Mouse (Mus musculus) adrenal gland, postnatal 36 days (tissue): ENCODE results near the gene Elavl2. TPM values are rescaled to one million over a fixed set of nuclear protein-coding genes. Genes with fewer than 3 reads are reported as not detected.
"Not testable (repeated sequence)": the region's sequence is repeated elsewhere in the genome, so short reads cannot be mapped to it uniquely, and the experiment has no call there.

ENCODE experiments used
- DNase-seq, 2 experiments: peaks; one replicate each; pipeline ENCODE4 v3.0.0; 2021; ENCODE audit warnings: mixed read lengths in 1 of 2
- total RNA-seq, 2 experiments: library from RNA; stranded (reverse); gene quantifications; 2 replicates each; pipeline ENCODE4 v1.2.3; 2021

The Elavl2 gene
- total RNA-seq, 2 experiments from 2014 or later: 0.23 to 1.8 TPM

DNA sequence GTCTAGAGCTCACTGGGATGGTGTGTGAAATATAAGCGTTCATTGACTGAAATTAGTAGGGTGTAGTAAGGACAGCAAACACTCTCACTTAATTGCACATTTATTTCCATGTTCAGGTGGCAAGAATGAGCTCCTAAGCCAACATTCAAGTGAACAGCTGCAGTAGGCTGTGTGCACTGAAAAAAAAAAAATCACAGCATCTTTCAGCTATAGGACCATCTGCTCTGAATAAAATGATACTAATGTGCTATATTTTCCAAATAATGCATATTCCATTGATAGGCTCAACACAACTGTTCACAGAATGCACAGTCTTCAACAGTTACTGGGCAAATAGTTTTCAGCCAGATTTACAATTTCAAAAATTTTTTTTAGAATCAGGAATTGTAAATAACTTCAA, 89.8 kb downstream of the Elavl2 start:
- no peak for DNase-seq

DNA sequence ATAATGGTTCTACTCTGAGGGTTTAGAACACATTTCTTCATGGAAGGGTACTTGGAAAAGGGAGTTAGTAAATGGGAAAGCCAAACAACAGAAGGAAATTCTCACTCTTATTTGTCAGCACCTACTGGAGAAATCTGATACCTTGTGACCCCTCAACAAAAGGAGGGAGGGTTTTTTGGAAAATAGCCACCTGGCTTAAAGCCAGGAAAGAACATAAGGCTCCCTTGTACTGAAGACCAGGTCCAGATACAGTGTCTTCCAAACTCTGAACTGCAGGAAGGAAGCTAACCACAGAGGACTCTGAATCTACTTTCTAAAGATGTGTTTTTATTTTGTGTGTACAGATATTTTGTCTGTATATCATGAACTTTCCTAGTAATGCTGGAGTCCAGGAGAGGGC, 102.9 kb downstream of the Elavl2 start:
- DNase-seq: no peak

DNA sequence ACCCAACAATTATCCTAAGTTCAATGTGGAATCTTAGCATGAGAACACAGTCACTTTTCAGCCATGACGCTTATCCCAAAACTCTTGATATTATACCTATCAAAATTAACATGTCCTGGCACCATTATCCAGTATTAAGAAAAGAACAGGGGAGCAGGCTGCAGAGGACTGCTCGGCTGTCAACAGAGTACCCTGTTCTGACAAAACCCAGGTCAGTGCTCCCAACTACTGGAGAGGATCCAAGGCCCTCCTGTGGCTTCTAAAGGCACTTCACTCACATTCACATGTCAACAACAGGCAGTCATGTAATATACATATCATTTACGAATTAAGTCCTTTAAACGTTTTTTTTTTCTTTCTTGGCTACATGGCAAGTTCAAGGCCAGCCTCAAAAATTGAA, 105.3 kb downstream of the Elavl2 start:
- no peak for DNase-seq

DNA sequence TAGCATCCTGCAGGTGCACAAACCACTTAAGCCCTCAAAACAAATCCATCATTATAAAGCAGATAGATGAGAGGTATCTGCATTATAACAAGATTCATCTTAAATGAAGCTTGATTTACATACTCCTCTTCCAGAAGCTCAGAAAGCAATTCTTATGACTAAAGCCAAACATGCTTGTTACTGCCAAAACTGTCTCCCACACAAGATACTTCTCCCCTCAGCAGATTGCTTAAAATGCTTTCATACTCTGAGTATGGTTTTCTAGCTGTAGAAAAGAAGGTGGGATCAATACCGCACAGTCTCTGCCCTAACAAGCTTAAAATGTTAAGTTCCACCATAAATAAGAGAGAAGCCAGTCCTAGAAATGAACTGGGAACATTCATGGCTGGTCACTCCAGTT, 109.1 kb downstream of the Elavl2 start:
- no peak for DNase-seq

DNA sequence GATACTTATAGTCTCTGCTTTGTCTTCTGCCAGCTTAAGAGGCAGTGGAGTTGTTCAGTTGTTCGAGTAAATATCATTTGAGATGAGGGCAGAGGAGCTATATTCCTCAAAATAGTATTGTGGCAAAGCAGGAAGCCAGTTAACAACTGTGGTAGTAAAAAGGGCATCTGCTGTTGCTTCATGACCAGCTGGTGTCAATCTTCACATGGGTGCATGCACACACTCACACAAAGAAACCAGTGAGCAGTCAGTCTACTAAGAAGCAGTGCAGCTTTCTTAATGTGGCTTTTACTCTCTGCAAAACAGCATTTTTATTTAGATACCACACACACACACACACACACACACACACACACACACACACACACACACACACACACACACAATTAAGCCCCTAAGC, 110.2 kb downstream of the Elavl2 start:
- no peak for DNase-seq

DNA sequence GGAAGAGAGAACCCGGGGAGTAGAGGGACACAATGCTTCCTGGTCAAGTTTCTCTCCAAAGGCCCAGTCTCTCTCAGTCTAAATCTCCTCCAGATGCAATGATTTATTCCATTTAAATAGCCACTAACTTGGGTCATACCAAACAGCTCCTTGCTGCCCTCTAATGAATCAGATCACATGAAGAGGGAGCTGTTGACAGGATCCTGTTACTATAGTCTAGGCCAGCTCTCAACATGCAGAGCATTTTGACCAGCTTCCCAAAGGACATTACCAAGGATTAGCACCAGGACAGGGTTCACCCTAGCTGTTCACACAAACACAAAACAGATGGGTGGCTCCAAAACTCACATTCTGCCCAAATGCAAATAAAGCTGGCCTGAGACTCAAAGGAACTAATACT, 111.4 kb downstream of the Elavl2 start:
- no peak for DNase-seq

DNA sequence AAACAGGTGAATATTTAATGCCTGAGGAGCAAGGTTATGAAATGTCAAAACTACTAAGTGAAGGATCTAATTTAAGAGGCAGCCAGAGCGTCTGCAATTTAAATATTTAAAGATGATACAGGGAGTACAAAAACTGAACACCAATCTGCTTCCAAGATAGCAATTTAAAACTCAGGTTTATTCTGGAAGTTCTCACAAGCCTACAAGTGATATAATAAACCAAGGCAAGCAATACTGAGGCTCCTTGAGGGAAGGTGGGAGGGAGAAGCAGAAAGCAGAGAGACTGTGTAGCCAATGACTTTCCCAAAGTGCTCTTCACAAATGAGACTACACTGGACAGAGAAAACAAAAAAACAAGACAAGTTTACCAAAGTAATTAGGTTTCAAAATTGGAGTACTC, 132.2 kb downstream of the Elavl2 start:
- DNase-seq: no peak

DNA sequence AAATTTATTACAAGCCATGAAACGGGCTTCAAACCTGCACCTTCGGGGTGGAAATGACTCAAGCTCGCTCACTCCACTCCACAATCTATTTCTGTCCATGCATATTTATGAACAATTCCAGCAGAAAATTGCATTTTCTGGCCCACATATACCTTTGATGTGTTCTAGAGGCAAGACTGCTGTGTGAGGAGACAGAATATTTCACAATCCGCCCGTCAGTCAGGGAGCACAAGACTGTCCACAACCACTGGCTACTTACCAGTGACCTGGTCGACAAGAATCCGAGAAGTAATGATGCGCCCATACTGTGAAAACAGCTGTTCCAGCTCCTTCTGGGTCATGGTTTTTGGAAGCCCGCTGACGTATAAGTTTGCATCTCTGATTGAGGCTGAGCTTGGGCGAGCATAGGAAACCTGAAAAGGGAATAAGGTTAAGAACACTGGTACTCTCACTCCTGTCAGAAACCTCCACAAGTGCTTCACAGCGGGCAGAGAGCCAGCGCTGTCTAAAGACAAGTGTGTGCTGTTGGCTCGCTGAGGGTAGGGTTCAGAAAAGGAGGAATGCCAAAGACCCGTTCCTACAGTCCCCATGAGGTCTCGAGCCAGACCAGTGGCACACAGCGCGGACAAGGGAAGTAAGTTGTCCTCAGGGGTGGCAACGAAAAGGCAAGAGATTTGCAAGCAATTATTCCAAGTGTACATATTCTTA, 136.7 kb downstream of the Elavl2 start:
- DNase-seq: no peak

DNA sequence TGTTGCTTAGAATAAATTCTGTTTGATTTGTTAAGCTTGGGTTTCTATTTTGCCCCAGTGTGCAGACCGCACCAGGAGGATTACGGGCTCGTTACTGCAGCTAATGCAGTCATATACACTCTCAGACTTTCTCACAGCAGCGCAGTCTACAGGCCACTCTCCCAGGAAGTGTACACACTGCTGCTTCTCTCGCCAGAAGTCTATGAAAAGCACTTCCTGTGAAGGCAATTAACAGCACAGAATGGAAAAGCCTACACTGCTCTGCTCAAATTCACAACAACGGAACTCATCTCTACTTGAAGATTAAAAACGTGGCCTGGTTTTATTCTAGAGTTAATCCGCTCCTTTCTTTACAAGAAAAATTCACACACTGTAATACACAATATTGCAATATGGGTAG, 137.7 kb downstream of the Elavl2 start:
- no peak for DNase-seq

DNA sequence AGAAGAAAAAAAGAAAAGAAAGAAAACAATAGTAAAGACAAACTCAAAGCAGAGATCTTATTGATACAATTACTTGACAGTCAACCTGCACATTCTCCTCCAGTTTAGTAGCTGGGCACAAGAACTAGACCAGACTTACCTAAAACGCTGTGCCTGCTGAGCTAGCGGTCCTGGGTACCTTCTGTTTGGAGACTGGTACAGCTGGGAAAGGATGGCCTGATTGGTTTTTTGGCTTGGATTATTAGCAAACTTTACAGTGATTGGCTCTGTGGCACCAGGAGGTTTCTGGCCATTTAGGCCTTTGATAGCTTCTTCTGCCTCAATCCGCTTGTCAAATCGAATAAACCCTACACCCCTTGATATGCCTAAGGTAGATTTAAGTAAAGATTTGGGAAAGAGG, 140.0 kb downstream of the Elavl2 start:
- no peak for DNase-seq

DNA sequence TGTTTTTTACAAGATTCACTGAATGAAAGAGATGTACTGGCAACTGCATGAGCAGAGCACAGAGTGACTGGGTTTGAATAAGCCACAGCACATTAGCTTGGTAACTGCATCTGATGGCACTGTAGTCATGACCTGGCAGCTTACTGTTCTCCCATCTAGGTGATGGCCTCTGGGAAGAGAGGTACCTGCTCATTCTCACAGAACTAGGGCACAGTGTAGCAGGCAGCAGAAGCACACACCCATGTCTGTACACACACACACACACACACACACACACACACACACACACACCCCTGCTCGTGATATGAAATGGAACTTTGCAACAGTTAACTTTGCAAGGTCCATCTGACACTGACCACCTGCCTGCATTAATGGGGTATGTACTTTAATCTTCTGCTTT, 151.9 kb downstream of the Elavl2 start:
- DNase-seq: no peak

DNA sequence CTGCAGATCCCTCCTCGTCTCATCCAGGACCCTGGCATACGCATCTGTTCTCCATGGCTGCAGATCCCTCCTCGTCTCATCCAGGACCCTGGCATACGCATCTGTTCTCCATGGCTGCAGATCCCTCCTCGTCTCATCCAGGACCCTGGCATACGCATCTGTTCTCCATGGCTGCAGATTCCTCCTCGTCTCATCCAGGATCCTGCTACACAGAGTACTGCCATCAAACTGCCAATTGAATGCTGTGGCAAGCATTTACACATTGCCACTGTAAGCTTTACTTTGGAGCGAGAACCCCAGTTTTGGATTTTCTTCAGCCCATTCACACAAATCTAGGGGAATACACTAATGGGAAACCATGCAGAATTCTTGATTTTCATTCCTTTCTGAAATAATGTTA, 155.4 kb downstream of the Elavl2 start:
- not testable (repeated sequence) for DNase-seq

DNA sequence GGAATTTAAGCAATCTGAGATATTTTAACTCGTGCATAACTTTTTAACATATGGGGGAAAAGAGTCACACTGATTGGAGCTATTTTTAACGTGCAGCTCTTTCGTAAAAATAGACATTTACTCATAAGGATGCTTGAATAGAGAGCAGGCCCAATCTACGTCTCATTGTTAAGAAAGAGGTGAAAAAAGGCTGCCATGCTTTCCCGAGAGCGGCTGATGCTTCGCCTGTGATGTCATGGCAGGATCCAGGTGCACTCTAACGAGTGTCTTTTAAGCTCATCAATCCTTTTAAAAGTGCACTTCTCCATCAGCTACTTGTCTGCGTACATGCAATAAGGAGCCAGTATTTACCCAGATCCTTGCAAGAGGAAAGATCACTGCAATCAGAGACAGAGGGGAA, 156.0 kb downstream of the Elavl2 start:
- no peak for DNase-seq

DNA sequence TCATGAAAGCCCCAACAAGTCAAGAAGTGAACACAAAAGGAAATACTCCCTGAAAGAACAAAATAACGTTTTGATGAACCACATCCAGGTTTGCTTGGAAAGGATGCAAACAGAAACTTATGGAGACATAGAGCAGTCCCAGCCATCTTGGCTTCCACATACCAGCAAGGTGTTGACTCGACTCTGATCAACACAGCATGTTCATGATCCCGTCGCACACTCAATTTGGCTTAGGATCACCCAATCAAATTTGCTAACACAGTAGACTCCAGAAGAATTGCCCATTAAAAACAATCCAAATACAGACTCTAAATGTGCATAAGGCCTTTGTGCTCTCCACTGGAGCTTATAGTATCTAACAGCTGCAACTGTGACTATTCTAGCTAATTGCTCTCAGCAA, 156.7 kb downstream of the Elavl2 start:
- no peak for DNase-seq

DNA sequence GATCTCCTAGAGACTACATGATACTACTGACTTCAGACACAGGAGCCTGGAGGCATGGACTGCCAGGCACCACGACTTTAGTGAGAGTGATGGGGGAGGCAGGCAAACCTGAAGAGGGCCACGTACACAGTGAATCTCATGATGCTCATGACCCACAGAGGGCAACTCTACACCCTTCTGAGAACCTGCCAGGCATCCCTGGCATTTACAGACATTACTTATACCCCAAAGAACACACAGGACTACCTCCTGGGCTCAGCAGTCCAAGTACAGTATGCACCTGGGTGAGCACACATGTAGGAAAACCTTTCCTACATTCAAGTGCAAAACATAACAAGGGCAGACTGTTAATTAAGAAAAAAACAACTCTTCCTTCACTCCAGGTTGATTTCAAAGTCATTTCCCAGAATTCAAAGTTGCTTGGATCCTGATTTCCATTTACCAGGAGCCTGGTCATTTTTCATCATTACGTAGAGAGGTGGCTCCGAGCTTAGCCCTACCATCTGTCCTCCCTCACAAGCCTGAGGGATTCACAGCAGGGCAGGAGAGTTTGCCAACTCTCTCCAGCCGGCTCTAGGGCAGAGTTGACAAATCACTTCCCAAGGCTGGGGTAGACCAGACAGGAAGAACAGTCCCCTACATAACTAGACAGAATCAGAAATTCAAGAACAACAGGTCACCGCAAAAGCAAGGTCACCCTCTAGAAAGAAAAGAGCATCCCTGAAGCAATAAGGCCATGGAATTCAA, 161.7 kb downstream of the Elavl2 start:
- DNase-seq: peak in 1 of 2 experiments; percentile 3

DNA sequence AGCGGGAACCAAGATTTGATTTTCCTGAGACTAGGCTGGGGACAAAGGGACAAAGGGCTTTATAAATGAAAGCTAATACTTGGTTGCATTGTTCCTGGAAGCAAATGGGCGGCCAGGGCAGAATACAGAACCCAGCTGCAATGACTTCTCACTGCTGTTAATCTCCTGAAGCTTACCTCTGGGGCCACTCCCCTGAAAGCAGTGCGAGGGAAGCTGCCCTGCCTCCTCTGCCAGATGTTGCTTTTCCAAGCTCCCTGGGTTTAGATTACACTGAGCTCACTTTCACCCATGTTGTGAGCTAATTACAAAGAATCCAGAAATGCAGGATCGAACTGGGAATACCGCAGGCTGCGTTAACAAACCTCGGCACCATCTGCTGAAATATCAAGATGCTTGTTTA, 163.6 kb downstream of the Elavl2 start:
- no peak for DNase-seq

DNA sequence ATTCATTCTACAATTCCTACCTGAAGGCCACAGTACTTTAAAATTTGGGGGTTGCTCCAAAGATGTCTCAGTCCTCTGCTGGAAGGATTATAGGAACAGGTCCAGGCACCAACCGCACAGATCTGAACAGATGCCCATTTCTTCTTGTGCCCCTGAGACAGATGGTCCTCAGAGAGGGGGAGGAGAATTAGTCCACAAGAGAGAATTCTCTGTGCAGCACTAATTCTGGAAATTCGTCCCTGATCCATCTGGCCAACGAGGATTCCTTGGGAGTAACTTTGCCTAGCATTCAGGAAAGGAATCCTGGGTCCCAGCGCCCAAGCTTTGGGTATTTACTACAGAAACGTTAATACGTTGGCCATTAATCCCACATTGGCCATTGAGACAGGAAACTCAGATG, 165.6 kb downstream of the Elavl2 start:
- no peak for DNase-seq

DNA sequence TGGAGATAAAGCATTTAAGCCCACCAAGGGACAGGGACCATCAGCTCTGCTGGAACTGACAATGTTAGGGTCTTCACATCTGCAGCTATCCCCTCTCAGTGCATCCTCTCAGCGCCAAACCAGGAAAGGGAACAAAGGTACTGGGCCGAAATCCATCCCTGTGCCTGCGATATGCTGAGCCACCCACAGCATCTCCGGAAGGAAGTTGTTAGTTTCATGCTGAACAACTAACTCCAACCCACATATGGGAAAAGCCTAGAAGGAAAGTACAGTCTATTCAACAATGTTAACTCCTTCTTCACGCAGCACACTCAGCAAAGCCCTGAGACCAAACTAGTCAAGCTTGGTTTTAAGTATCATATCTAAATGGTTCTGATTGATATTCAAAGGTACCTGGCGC, 167.0 kb downstream of the Elavl2 start:
- DNase-seq: no peak

DNA sequence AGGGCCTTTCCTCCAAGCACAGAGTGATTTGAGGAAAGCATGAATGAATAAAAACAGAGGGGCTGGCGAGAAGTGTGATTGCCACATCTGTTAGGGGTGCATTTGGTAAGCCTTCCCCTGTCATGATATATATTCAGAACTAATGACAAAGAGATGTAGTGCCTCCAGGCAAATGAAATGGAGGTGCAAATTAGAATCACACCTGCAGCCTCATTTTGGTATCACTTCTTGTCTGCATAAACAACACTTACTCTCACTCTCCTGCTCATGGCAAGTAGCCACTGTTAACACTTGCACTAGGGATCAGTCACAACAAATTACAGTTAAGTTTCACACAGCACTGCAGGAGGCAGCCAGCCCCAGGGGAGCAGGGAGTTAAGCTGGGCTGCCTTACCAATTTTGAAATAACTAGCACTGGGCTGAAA, 170.1 kb downstream of the Elavl2 start:
- DNase-seq: no peak

DNA sequence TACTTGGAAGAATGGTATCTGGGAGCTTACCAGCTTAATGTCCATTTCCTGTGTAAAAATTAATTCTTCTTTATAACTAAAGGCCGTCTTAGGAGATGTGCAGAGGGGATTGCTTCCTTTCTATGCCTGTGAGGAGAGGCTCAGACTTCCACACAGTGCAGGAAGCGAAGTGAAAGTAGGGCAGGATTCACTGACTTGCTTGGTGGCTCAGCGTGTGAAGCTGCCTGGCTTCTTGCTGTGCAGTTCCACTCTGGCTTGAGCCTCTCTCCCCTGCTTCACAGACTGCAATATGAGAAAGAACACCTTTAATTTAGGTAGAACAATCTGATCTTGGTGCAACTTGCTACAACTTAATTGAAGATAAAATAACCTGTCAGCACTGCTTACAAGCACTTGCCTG, 172.2 kb downstream of the Elavl2 start:
- DNase-seq: no peak

DNA sequence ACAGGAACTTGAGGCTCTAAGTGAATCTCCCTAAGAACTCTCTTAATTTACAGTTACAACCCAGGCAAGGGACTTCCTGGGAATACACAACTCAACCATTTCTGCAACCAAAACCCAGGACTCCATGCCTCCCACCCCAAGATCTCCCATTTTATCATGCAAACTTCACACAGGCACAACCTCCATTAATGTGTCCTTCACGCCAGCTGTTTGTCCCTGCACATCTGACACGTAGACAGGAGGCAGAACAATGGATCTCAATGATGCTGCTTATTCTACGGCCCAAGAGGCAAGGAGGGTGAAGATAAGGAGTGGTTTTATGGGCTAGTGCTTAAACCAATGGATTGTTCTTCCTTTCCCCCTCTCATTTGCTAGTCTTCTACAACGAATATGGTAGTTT, 176.8 kb downstream of the Elavl2 start:
- DNase-seq: no peak

DNA sequence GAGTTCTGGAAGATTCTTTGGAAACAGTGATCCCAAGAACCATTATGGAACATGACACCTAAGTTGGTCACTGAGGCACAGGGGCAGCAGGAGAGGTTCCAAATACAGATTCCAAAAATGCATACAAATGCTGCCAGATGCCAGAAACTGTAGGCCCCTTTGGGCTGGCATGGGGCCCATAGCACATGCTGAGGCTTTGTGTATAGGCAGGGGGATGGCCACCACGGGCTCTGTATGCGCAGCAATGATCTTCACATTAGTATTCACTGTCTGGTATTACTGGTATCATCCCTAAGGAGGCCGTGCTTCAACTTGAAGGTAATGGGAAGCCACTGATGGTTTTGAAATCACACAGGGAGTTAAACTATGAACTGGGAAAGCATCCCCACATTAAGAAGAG, 181.3 kb downstream of the Elavl2 start:
- no peak for DNase-seq

DNA sequence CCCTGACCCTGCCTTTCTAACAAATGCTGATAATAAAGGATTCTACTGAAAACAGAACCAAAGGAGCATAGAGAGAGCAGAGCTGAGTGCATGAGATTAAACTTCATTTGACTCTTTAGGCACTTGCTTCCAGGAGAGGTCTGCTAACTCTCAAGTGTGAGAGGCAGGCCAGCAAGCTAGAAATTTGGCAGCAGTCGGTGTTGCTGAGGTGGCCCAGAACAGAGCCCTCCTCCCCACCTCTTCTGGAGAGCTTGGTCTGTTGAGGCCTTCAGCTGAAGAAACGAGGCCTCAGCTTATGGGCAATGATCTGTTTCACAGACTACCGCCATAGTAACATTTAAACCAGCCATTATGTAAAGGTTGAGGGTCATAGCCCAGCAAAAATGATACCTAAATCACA, 186.7 kb downstream of the Elavl2 start:
- DNase-seq: no peak
